Mouse (Mus musculus): Measurements from ENCODE around the gene Hsd11b2. TPM values are rescaled to one million over a fixed set of nuclear protein-coding genes. Genes with fewer than 3 reads are reported as not detected.

The Hsd11b2 gene
- polyA plus RNA-seq, 1 experiment from 2014 or later = 2.8 TPM

GRCm38 (mm10) chr8:105521995-105522769 lies 3.6 kb downstream of the Hsd11b2 start:
- Histone ChIP-seq H3K36me3 (ENCODE audit: control insufficient read depth, insufficient read depth, low read length) (peaks cover 12% of the 10 kb centered on the region), H3K4me1 (ENCODE audit: control insufficient read depth, insufficient read depth, low read length) (peaks cover 36% of the 10 kb centered on the region), H3K9ac (replicated peaks; ENCODE audit: low read depth, low read length) (no peak overlapping the region), H3K27me3 (ENCODE audit: control insufficient read depth, insufficient read depth, low read length) (no peaks in the 10 kb centered on the region), H3K27ac (ENCODE audit: low read length) (no peak overlapping the region), H3K4me2 (replicated peaks; ENCODE audit: low read depth, low read length) (no peak overlapping the region), H3K4me3 (ENCODE audit: low read depth, low read length) (no peak overlapping the region), H3K9me3 (ENCODE audit: control insufficient read depth, low read depth, low read length) (no peaks in the 10 kb centered on the region)
- no peak for ATAC-seq (ENCODE audit: insufficient number of reproducible peaks, insufficient read depth, low FRiP score, low read depth)
- 57% methylated on average over 21 of the region's 21 CpGs for whole genome bisulfite sequencing

GRCm38 (mm10) chr8:105522890-105523289 lies 4.3 kb downstream of the Hsd11b2 start:
- no peaks in the 10 kb centered on the region for H3K27me3 ChIP-seq (ENCODE audit: control insufficient read depth, insufficient read depth, low read length)
- H3K9ac ChIP-seq (replicated peaks; ENCODE audit: low read depth, low read length) = no peak overlapping the region
- peaks cover 35% of the 10 kb centered on the region for H3K4me1 ChIP-seq (ENCODE audit: control insufficient read depth, insufficient read depth, low read length)
- peaks cover 12% of the 10 kb centered on the region for H3K36me3 ChIP-seq (ENCODE audit: control insufficient read depth, insufficient read depth, low read length)
- H3K27ac ChIP-seq (ENCODE audit: low read length) = no peak overlapping the region
- no peak overlapping the region for H3K4me3 ChIP-seq (ENCODE audit: low read depth, low read length)
- no peak overlapping the region for H3K4me2 ChIP-seq (replicated peaks; ENCODE audit: low read depth, low read length)
- no peak for ATAC-seq (ENCODE audit: insufficient number of reproducible peaks, insufficient read depth, low FRiP score, low read depth)
- no peaks in the 10 kb centered on the region for H3K9me3 ChIP-seq (ENCODE audit: control insufficient read depth, low read depth, low read length)
- 34% methylated on average over 9 of the region's 9 CpGs for WGBS

- no peak for ATAC-seq (ENCODE audit: insufficient number of reproducible peaks, insufficient read depth, low FRiP score, low read depth)
- Histone ChIP-seq H3K36me3 (ENCODE audit: control insufficient read depth, insufficient read depth, low read length) (peaks cover 20% of the 10 kb centered on the region), H3K4me3 (ENCODE audit: low read depth, low read length) (no peak overlapping the region), H3K27me3 (ENCODE audit: control insufficient read depth, insufficient read depth, low read length) (no peaks in the 10 kb centered on the region), H3K9me3 (ENCODE audit: control insufficient read depth, low read depth, low read length) (no peaks in the 10 kb centered on the region), H3K4me1 (ENCODE audit: control insufficient read depth, insufficient read depth, low read length) (peaks cover 7% of the 10 kb centered on the region; the same call in 1 of the 2 replicates), H3K27ac (ENCODE audit: low read length) (no peak overlapping the region), H3K4me2 (replicated peaks; ENCODE audit: low read depth, low read length) (no peak overlapping the region), H3K9ac (replicated peaks; ENCODE audit: low read depth, low read length) (no peak overlapping the region)
- 69% methylated on average over 2 of the region's 2 CpGs for WGBS
Measured at GRCm38 (mm10) chr8:105527110-105527509, 8.6 kb downstream of the Hsd11b2 start.

DNA sequence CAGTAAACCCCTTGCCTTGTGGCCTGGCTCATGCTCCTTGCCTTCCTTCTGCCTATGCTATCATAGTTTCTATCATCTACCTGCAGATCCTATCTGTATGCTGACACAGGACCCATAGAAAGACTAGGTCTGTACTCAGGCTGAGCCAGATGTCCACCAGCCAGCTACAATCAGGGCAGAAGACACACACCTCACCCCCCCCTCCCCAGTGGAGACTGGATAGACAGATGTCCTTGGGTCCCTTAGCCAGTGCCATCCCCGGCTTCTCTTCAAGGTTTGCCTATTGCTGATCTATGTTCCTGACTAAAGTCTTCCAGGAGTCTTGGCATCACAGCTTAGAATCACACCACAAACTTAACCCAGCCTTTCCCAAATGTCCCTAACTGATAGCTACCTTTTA lies 9.7 kb downstream of the Hsd11b2 start:
- Histone ChIP-seq H3K4me2 (replicated peaks; ENCODE audit: low read depth, low read length) (no peak overlapping the region), H3K9ac (replicated peaks; ENCODE audit: low read depth, low read length) (no peak overlapping the region), H3K27ac (ENCODE audit: low read length) (no peak overlapping the region), H3K4me1 (ENCODE audit: control insufficient read depth, insufficient read depth, low read length) (peaks cover 3% of the 10 kb centered on the region; the same call in 1 of the 2 replicates), H3K36me3 (ENCODE audit: control insufficient read depth, insufficient read depth, low read length) (peaks cover 20% of the 10 kb centered on the region), H3K27me3 (ENCODE audit: control insufficient read depth, insufficient read depth, low read length) (no peaks in the 10 kb centered on the region), H3K9me3 (ENCODE audit: control insufficient read depth, low read depth, low read length) (no peaks in the 10 kb centered on the region), H3K4me3 (ENCODE audit: low read depth, low read length) (no peak overlapping the region)
- 88% methylated on average over 1 of the region's 1 CpGs for WGBS
- ATAC-seq (ENCODE audit: insufficient number of reproducible peaks, insufficient read depth, low FRiP score, low read depth) = no peak

- H3K36me3 ChIP-seq (ENCODE audit: control insufficient read depth, insufficient read depth, low read length) = peaks cover 17% of the 10 kb centered on the region
- no peak overlapping the region for H3K9ac ChIP-seq (replicated peaks; ENCODE audit: low read depth, low read length)
- H3K27ac ChIP-seq (ENCODE audit: low read length) = no peak overlapping the region
- H3K4me1 ChIP-seq (ENCODE audit: control insufficient read depth, insufficient read depth, low read length) = peaks cover 11% of the 10 kb centered on the region
- H3K27me3 ChIP-seq (ENCODE audit: control insufficient read depth, insufficient read depth, low read length) = no peaks in the 10 kb centered on the region
- H3K9me3 ChIP-seq (ENCODE audit: control insufficient read depth, low read depth, low read length) = no peaks in the 10 kb centered on the region
- ATAC-seq (ENCODE audit: insufficient number of reproducible peaks, insufficient read depth, low FRiP score, low read depth) = no peak
- H3K4me2 ChIP-seq (replicated peaks; ENCODE audit: low read depth, low read length) = no peak overlapping the region
- H3K4me3 ChIP-seq (ENCODE audit: low read depth, low read length) = no peak overlapping the region
- WGBS = 93% methylated on average over 3 of the region's 3 CpGs
Measured at GRCm38 (mm10) chr8:105529271-105529670, 10.7 kb downstream of the Hsd11b2 start.

- no peak overlapping the region for H3K4me2 ChIP-seq (replicated peaks; ENCODE audit: low read depth, low read length)
- no peak overlapping the region for H3K4me3 ChIP-seq (ENCODE audit: low read depth, low read length)
- H3K4me1 ChIP-seq (ENCODE audit: control insufficient read depth, insufficient read depth, low read length) = peaks cover 13% of the 10 kb centered on the region
- no peak for ATAC-seq (ENCODE audit: insufficient number of reproducible peaks, insufficient read depth, low FRiP score, low read depth)
- H3K27ac ChIP-seq (ENCODE audit: low read length) = no peak overlapping the region
- no peak overlapping the region for H3K9ac ChIP-seq (replicated peaks; ENCODE audit: low read depth, low read length)
- peaks cover 17% of the 10 kb centered on the region; the same call in 1 of the 2 replicates for H3K36me3 ChIP-seq (ENCODE audit: control insufficient read depth, insufficient read depth, low read length)
- WGBS = 73% methylated on average over 2 of the region's 2 CpGs
- no peaks in the 10 kb centered on the region for H3K9me3 ChIP-seq (ENCODE audit: control insufficient read depth, low read depth, low read length)
- no peaks in the 10 kb centered on the region for H3K27me3 ChIP-seq (ENCODE audit: control insufficient read depth, insufficient read depth, low read length)
Measured at GRCm38 (mm10) chr8:105531774-105532173, 13.2 kb downstream of the Hsd11b2 start.

GRCm38 (mm10) chr8:105533439-105533838 lies 14.9 kb downstream of the Hsd11b2 start:
- Histone ChIP-seq H3K27ac (ENCODE audit: low read length) (peak overlapping the region; percentile 83), H3K9me3 (ENCODE audit: control insufficient read depth, low read depth, low read length) (no peaks in the 10 kb centered on the region), H3K9ac (replicated peaks; ENCODE audit: low read depth, low read length) (no peak overlapping the region), H3K27me3 (ENCODE audit: control insufficient read depth, insufficient read depth, low read length) (no peaks in the 10 kb centered on the region), H3K36me3 (ENCODE audit: control insufficient read depth, insufficient read depth, low read length) (peaks cover 27% of the 10 kb centered on the region; the same call in 1 of the 2 replicates), H3K4me3 (ENCODE audit: low read depth, low read length) (no peak overlapping the region), H3K4me1 (ENCODE audit: control insufficient read depth, insufficient read depth, low read length) (peaks cover 13% of the 10 kb centered on the region), H3K4me2 (replicated peaks; ENCODE audit: low read depth, low read length) (no peak overlapping the region)
- peak; percentile 74; the same call in 1 of the 2 replicates for ATAC-seq (ENCODE audit: insufficient number of reproducible peaks, insufficient read depth, low FRiP score, low read depth)
- WGBS = 12% methylated on average over 2 of the region's 2 CpGs

DNA sequence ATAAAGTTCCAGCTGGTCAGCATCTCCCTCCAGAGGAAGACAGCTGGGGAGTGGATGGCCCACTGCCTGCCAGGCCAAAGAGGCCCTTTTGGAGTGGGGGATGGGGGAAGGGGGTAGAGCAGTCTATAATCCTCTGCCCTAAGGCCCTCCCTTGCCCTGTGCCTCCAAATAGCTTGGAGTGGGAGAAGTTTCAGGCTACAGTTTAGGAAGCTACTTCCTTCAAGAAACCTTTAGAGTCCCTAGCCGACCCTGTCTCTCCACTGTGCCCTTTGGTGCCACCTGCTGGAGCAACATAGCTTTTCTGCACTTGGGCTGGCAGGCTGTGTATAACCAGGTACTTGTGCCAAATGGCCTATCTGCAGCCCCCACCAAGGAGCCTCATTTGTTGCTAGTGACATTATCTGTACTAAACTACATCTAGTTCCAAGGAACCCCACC lies 15.4 kb downstream of the Hsd11b2 start:
- Histone ChIP-seq H3K9me3 (ENCODE audit: control insufficient read depth, low read depth, low read length) (no peaks in the 10 kb centered on the region), H3K9ac (replicated peaks; ENCODE audit: low read depth, low read length) (no peak overlapping the region), H3K4me2 (replicated peaks; ENCODE audit: low read depth, low read length) (no peak overlapping the region), H3K36me3 (ENCODE audit: control insufficient read depth, insufficient read depth, low read length) (peaks cover 28% of the 10 kb centered on the region; the same call in 1 of the 2 replicates), H3K27me3 (ENCODE audit: control insufficient read depth, insufficient read depth, low read length) (no peaks in the 10 kb centered on the region), H3K4me3 (ENCODE audit: low read depth, low read length) (no peak overlapping the region), H3K27ac (ENCODE audit: low read length) (peak overlapping the region; percentile 83), H3K4me1 (ENCODE audit: control insufficient read depth, insufficient read depth, low read length) (peaks cover 13% of the 10 kb centered on the region)
- WGBS = 0% methylated on average over 1 of the region's 1 CpGs
- ATAC-seq (ENCODE audit: insufficient number of reproducible peaks, insufficient read depth, low FRiP score, low read depth) = peak; percentile 60; the same call in 1 of the 2 replicates

All from stomach, embryonic 14.5 days (tissue).